Mouse (Mus musculus) kidney, adult 2 months (tissue): ENCODE data around the gene Spag16.

Experiments used
- CTCF ChIP-seq: fragments of 200-500 bp; conservative IDR thresholded peaks from 2 replicates; pipeline ENCODE4 v1.5.1; 2011; ENCODE audit warnings: low read depth, mild to moderate bottlenecking, control low read depth, low read length, moderate library complexity, mixed read lengths; ENCODE audit not compliant: insufficient read depth, insufficient read length
- POLR2A ChIP-seq: fragments of 200-500 bp; IDR thresholded peaks from one replicate; pipeline ENCODE4 v1.6.1; 2011; ENCODE audit warnings: low read depth, low read length, control low read depth

DNA sequence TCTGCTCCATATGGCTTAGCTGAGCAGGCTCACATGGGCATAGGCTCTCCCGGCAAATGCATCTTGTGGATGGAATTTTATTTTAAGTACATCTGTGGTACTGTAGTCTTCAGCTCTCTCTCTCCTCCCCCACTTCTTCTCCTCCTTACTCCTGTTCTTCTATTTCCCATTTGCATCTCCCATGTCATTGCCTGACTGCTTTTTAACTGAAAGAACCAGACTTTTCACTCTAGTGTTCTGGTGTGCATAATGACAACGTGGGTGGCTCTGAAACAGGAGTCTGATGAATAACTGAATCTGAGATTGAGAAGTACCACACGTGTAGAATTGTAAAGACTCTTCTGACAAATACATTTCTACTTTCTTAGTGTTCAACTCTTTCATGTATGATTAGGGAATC lies 186.2 kb downstream of the Spag16 start:
- TF ChIP-seq CTCF: no peak
- TF ChIP-seq POLR2A: no peak
